Mouse (Mus musculus) gastrocnemius, postnatal 36 days (tissue): ENCODE data around the gene Rufy1. TPM values are rescaled to one million over a fixed set of nuclear protein-coding genes. Genes with fewer than 3 reads are reported as not detected.
A peak's percentile ranks its signal among the peaks of the same experiment; 100 is the strongest.
"Not testable (repeated sequence)": the region's sequence is repeated elsewhere in the genome, so short reads cannot be mapped to it uniquely, and the experiment has no call there.

Experiments
- DNase-seq, 2 experiments: peaks; one replicate each; pipeline ENCODE4 v3.0.0; 2022
- intact Hi-C: fragments of 180-260 bp; cut with DNase I; formaldehyde crosslinking; loops from one replicate; pipeline ENCODE4 v1.15.1; 2025
- microRNA-seq, 2 experiments: library from miRNA; unstranded; fragments of <30 nt; microRNA quantifications; one replicate each; pipeline ENCODE4 v1.2.0; 2021
- total RNA-seq, 2 experiments: library from RNA; stranded (reverse); gene quantifications; 2 replicates each; pipeline ENCODE4 v1.2.3; 2021

The Rufy1 gene
- total RNA-seq, 2 experiments from 2014 or later: 19.5 to 21.6 TPM

DNA sequence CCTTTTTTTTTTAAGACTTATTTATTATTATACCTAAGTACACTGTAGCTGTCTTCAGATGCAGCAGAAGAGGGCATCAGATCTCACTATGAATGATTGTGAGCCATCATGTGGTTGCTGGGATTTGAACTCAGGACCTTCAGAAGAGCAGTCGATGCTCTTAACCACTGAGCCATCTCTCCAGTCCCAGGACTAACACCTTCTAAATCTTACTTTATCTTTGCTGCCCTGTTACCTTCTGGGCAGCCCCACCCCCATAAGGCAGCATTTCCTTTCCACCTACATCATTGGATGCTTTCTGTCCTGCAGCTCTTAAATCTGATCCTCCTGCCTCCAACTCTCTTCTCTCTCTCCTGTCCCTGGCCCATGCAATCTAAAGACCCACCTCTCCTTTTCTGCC lies 69.6 kb downstream of the Rufy1 start:
- intact Hi-C loops: loop anchor here (5.0 kb wide), 3 partner anchors 39 to 124 kb away; partner anchors contain the start of gene Ltc4s
- not testable (repeated sequence) for DNase-seq

DNA sequence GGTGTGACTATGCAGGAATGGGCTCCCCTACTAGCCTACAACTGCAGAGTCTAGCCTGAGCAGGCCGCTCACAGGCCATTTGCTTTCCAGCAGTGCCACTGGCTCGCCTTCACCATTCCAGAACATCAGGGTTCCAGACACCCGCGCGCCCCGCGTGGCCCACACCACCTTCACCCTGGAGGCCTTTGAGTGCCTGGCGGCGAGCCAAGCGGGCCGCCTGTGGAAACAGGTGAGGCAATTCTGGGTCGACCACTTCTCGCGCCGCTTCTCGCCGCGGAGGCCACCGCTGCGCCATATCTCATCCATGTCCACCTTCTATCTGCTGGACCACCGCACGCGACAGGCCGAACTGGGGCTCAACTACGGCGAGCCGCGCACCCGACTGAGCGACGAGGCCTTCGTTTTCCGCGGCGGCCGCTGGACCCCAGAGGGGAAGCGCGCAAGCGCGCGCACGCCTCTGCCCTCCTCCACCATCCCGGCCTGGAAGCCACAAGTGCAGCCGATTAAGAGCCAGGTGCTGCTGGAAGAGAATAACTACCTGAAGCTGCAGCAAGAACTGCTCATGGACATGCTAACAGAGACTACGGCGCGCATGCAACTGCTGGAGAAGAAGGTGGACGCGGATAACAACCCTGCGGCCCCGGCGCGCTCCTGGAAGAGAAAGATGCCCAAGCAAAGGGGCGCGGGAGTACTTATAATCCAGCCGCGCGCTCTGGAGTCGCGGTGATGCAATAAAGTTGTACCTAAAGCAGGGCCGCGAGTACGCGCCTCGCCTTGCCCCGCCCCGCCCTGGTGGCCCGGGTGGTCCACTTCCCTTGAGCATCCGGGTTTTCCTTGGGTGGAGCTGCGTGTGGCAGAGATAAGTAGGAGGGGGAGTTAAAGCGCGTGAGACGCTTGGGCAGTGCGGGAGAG lies 71.7 kb downstream of the Rufy1 start:
- DNase-seq: peak in 1 of 2 experiments; percentile 26

DNA sequence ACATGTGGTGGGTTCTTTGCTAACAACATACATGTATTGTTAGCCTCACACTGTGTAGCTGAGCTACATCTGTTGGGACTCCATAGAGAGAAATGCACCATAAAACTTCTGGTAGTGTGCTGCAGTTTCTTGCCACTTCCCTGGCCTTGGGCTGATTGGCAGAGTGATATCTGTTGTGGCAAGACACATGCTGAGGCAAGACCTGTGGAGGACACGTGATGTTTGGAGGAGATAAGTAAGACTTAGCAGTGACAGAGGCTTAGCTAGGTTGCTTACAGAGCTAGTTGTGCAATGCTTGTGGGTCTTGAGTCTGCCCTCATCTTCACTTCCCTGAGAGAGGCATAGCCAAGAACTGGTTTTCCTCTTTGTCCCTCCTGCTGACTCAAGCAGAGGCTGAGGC lies 75.5 kb downstream of the Rufy1 start:
- intact Hi-C loops: no loop called here
- no peak for DNase-seq

More for the DNA sequence above, 71.7 kb downstream of the Rufy1 start:
- intact Hi-C loops: no loop called here

DNA sequence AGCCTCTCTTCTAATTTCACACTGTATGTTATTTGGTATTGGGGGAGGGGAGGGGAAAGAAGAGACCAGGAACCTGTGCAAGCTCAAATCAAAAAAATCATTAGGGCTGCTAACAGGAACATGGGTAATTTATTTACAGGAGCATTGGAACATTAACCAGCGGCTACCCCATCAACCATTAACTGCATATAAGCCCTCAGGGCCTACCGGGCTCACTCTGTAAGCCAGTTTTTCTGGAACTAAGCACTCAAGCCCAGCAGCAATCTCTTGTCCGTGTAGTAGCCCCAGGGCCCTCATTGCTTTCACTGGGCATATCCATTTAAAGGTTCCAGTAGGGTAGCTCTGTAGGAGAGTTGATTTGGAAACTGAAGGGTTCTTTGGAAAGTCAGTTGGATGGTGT lies 76.1 kb downstream of the Rufy1 start:
- intact Hi-C loops: no loop called here

DNA sequence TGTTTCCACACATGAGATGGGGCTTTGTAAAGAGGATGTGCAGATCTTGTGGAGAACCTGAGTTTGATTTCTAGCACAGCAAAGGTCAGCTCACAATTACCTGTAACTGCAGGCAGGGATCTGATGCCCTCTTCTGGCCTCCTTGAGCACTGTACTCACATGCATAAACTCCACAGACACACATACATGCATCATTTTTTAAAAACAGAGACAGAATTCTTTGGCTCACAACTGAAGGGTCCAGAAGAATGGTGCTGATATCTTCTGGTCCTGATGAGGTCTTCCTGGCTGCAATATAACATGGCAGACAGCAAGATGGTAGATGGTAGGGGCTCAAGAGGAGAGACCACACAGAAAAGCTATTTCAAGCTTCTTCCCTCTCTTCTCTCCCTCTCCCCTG lies 76.8 kb downstream of the Rufy1 start, which contains the start of gene Cby3:
Cby3 (plus strand) TSS at position 301 of the 400 bp plus-strand sequence.
- intact Hi-C loops: no loop called here
- DNase-seq: no peak

More for the DNA sequence above, 76.1 kb downstream of the Rufy1 start:
- DNase-seq: no peak

DNA sequence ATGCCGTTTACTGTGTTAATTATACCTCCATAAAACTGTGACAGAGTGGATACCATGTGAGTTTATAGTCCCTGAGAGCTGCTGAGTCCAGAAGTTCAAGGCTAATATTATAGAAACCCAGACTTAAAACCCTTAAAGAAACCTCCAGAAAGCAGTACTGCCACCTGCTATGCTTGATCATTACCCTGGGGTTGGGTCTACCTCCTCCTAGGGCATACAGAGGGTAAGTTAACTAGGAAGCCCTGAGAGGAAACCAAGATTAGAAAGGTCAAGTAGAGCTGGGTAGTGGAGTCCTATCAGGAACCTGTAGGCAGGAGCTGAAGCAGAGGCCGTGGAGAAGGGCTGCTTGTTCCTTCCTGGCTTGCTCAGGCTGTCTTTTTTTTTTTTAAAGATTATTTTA lies 78.7 kb downstream of the Rufy1 start:
- intact Hi-C loops: no loop called here
- no peak for DNase-seq

DNA sequence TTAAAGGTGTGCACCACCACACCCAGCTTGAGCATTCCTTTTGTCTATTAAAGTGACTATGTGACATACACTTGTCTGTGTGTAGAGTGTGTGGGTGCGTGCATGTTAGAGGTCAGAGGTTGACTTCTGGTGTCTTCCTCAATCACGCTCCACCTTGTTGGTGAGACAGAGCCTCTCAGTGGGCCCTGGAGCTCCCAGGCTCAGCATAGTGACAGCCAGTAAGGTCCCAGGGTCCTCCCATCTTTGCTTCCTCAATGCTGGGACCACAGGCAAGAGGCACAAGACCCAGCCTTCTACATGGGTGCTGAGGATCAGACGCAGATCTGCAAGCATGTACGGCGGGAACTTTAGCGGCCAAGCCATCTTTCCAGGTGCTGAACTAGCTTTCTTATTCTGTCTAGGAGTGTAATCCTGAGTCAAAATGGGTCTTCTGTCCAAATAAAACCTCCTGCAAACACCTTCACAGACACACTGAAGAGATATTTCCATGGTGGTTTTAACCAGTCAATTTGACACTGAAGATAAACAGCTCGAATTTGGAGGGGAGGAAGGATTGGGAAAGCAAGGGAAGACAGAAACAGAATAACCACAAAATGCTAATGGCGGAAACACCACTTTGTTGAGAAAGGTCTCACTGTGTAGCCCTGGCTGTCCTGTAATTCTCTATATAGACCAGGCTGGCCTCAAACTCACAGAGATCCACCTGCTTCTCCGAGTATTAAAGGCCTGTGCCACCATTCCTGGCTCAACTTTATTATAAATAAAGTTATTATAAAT lies 84.5 kb downstream of the Rufy1 start:
- intact Hi-C loops: no loop called here

DNA sequence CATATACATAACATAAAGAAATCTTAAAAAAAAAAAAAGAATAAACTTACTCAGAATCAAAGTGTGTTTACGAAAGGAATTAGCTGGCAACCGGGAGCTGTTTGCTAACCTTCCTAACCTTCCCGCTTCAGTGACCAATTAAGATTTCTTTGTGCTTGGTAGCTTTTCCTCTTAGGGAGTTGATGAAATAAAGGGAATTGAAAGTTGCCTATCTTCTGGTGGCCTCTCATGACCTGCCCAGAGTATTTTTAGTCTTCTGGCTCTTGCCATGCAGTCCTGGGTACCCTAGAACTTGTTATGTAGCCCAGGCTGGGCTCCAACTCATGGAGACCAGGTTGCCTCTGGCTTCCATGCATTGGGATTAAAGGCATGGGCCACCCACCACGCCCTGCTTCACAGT lies 85.4 kb downstream of the Rufy1 start:
- DNase-seq: no peak
- intact Hi-C loops: no loop called here

More for the DNA sequence above, 84.5 kb downstream of the Rufy1 start:
- no peak for DNase-seq

Small RNA genes within 50 kb of the gene (microRNA-seq; reads per million reads assigned to microRNA genes)
- gene Mir804: 0 reads per million in 2 experiments

Other genes with a start within 250 kb of the Rufy1 start
- 100 to 1,000 TPM; 421 to 471 TPM for gene Sqstm1, start 220.3 kb downstream of the Rufy1 start, total RNA-seq
- gene Mgat4b, start 220.2 kb downstream of the Rufy1 start, total RNA-seq: 10 to 100 TPM; 35.7 to 35.8 TPM
- gene Ltc4s, start 192.5 kb downstream of the Rufy1 start, total RNA-seq: 1 to 10 TPM; 1.4 to 1.9 TPM
- 1 to 10 TPM; 4.8 to 6.3 TPM for gene Maml1, start 138.8 kb downstream of the Rufy1 start, total RNA-seq
- 100 to 1,000 TPM in 1 of 2 experiments, 10 to 100 TPM in 1; 76.4 to 103 TPM for gene Canx, start 105.5 kb downstream of the Rufy1 start, total RNA-seq
- not detected for gene Cby3, start 76.7 kb downstream of the Rufy1 start, total RNA-seq
- gene Hnrnph1, start 54.1 kb downstream of the Rufy1 start, total RNA-seq: 10 to 100 TPM; 73.4 to 85.8 TPM
- 10 to 100 TPM; 10.4 to 12.4 TPM for gene Adamts2, start 171.0 kb upstream of the Rufy1 start, total RNA-seq